Mouse (Mus musculus): ENCODE data around the gene Tmem256. TPM values are rescaled to one million over a fixed set of nuclear protein-coding genes. Genes with fewer than 3 reads are reported as not detected.
A peak's percentile ranks its signal among the peaks of the same experiment; 100 is the strongest.

Tmem256 gene
- polyA plus RNA-seq (2015; fragmentation: Nextera tagmentation; extraction: Ambion mirVana): 434 and 473 TPM in 2 replicates

DNA sequence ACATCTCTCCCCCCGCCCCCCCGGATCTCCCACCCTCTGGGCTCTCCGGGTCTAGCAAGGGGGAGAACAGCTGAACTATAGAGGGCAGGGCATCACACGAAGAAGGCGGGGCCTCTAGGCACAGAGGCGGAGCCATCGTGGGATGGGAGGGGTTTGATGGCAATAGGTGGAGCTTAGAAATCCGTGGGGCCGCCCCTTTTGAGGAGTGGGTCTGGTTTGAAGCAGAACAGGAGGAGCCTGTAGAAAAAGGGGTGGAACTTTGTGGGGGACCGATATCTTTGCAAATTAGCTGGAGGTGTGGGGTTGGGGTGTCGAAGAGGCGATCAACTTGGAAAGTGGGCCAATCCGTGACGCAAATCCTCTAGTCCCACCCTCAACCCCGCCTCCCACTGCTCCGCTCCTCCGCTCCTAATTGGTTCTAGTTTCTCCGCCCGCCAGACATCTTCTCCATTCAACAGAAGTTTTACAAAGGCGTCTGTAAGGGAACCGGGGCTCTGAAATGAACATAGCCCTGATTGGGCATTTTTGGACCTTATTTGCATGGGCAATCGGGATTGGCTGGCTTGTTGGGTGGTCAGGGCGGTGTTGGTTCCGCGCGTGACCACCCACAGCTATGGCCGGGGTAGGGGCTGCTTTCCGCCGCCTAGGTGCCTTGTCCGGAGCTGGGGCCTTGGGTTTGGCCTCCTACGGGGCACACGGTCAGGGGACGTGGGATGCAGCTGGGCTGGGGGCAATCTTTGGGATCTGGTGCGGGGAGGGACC, at the start of gene Tmem256:
Gene Tmem256, plus strand, starts transcription at position 563 of the 762 bp plus-strand sequence.
- no peaks in the 10 kb centered on the region for H3K9me3 ChIP-seq
- under 1% methylated on average over 34 of the region's 34 CpGs for WGBS
- peaks cover 3% of the 10 kb centered on the region; the same call in 1 of the 2 replicates for H3K36me3 ChIP-seq
- H3K4me2 ChIP-seq: peak within 1 kb of the TSS; percentile 98
- peaks cover 19% of the 10 kb centered on the region for H3K27me3 ChIP-seq
- peaks cover 43% of the 10 kb centered on the region for H3K4me1 ChIP-seq
- ATAC-seq (ENCODE audit: borderline replicate concordance, extremely low read depth, low FRiP score, low TSS enrichment): peak; percentile 91
- peak within 1 kb of the TSS; percentile 82 for H3K9ac ChIP-seq
- peak within 1 kb of the TSS; percentile 90 for H3K27ac ChIP-seq
- H3K4me3 ChIP-seq: peak within 1 kb of the TSS; percentile 71

- Histone ChIP-seq H3K9ac (no peak overlapping the region), H3K4me3 (no peak overlapping the region), H3K9me3 (no peaks in the 10 kb centered on the region), H3K4me2 (no peak overlapping the region), H3K36me3 (no peaks in the 10 kb centered on the region), H3K4me1 (peaks cover 7% of the 10 kb centered on the region; the same call in 1 of the 2 replicates), H3K27me3 (no peaks in the 10 kb centered on the region), H3K27ac (no peak overlapping the region)
- no peak for ATAC-seq (ENCODE audit: borderline replicate concordance, extremely low read depth, low FRiP score, low TSS enrichment)
- WGBS: 51% methylated on average over 5 of the region's 5 CpGs
Observed at GRCm38 (mm10) chr11:69789431-69789830, 48.9 kb upstream of the Tmem256 start.

GRCm38 (mm10) chr11:69791420-69791819, 46.9 kb upstream of the Tmem256 start:
- Histone ChIP-seq H3K4me1 (0 out of 2 replicates have a peak, but pooled peaks cover 3% of the 10 kb centered on the region), H3K4me3 (no peak overlapping the region), H3K27ac (no peak overlapping the region), H3K36me3 (no peaks in the 10 kb centered on the region), H3K9ac (no peak overlapping the region), H3K27me3 (no peaks in the 10 kb centered on the region), H3K4me2 (no peak overlapping the region), H3K9me3 (no peaks in the 10 kb centered on the region)
- no peak for ATAC-seq (ENCODE audit: borderline replicate concordance, extremely low read depth, low FRiP score, low TSS enrichment)
- WGBS: 65% methylated on average over 5 of the region's 5 CpGs

DNA sequence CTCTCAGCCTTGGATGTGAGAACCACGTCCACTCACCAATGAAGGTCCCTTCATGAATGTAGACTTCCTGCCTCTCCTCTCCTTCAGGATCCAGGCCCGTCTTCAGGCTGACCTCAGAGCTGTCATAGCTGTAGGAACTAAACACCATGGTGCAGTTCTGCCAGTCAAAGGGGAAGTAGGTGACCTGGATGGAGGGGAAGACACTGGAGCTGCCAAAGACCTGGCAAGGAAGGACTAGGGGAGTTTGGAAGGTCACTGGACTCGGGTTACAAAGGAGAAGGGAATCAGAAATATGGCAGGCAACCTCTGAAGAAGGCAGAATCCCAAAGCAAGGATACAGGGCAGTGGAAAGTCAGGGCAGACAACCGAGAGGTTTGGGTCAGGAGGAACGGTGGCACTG, 44.9 kb upstream of the Tmem256 start:
- Histone ChIP-seq H3K36me3 (no peaks in the 10 kb centered on the region), H3K9me3 (no peaks in the 10 kb centered on the region), H3K4me1 (0 out of 2 replicates have a peak, but pooled peaks cover 3% of the 10 kb centered on the region), H3K27me3 (0 out of 2 replicates have a peak, but pooled peaks cover 5% of the 10 kb centered on the region), H3K4me2 (no peak overlapping the region), H3K4me3 (no peak overlapping the region), H3K27ac (no peak overlapping the region), H3K9ac (no peak overlapping the region)
- no peak for ATAC-seq (ENCODE audit: borderline replicate concordance, extremely low read depth, low FRiP score, low TSS enrichment)
- 49% methylated on average over 5 of the region's 5 CpGs for WGBS

GRCm38 (mm10) chr11:69795168-69795982, 42.9 kb upstream of the Tmem256 start, which contains the start of gene Chrnb1:
Gene Chrnb1, minus strand, starts transcription at chr11:69795943.
- peak; percentile 96 for ATAC-seq (ENCODE audit: borderline replicate concordance, extremely low read depth, low FRiP score, low TSS enrichment)
- peak within 1 kb of the TSS; percentile 78 for H3K27ac ChIP-seq
- peak within 1 kb of the TSS; percentile 96 for H3K4me2 ChIP-seq
- H3K9me3 ChIP-seq: no peaks in the 10 kb centered on the region
- no peaks in the 10 kb centered on the region for H3K36me3 ChIP-seq
- H3K4me3 ChIP-seq: peak within 1 kb of the TSS; percentile 55
- 2% methylated on average over 52 of the region's 52 CpGs for WGBS
- H3K27me3 ChIP-seq: peaks cover 9% of the 10 kb centered on the region; the same call in 1 of the 2 replicates
- peak within 1 kb of the TSS; percentile 51 for H3K9ac ChIP-seq
- H3K4me1 ChIP-seq: peaks cover 16% of the 10 kb centered on the region

GRCm38 (mm10) chr11:69795983-69796435, 42.3 kb upstream of the Tmem256 start:
- H3K4me1 ChIP-seq: peaks cover 22% of the 10 kb centered on the region
- 3% methylated on average over 13 of the region's 13 CpGs for WGBS
- no peak for ATAC-seq (ENCODE audit: borderline replicate concordance, extremely low read depth, low FRiP score, low TSS enrichment)
- peak overlapping the region; percentile 96 for H3K4me2 ChIP-seq
- no peaks in the 10 kb centered on the region for H3K36me3 ChIP-seq
- peak overlapping the region; percentile 55 for H3K4me3 ChIP-seq
- H3K27ac ChIP-seq: 0 out of 2 replicates have a peak overlapping the region, but pooled peaks have one; percentile 78
- peaks cover 15% of the 10 kb centered on the region; the same call in 1 of the 2 replicates for H3K27me3 ChIP-seq
- no peaks in the 10 kb centered on the region for H3K9me3 ChIP-seq
- no peak overlapping the region for H3K9ac ChIP-seq

DNA sequence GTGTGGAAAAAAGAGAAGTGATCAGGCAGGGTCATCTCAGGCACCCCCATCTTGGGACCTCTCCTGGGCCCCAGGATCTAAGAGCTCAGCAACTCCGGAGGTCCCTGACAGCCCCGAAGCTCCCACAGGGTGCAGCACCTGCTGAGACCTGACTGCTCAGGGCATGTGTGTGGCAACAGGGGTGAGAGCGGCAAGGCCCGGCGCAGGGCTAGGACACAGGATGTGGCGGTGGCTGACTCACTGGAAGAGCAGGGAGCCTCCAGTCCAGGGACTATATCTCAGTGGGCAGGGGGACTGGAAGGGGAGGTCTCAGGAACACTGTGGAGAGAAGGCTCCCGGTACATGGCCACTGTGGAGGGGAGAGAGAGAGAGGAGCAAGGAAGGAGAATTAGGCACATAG, 40.4 kb upstream of the Tmem256 start:
- WGBS: 77% methylated on average over 7 of the region's 7 CpGs

GRCm38 (mm10) chr11:69799394-69800137, 38.7 kb upstream of the Tmem256 start:
- no peak for ATAC-seq (ENCODE audit: borderline replicate concordance, extremely low read depth, low FRiP score, low TSS enrichment)
- no peaks in the 10 kb centered on the region for H3K9me3 ChIP-seq
- H3K9ac ChIP-seq: no peak overlapping the region
- peak overlapping the region; percentile 97 for H3K4me2 ChIP-seq
- peaks cover 43% of the 10 kb centered on the region for H3K27me3 ChIP-seq
- no peaks in the 10 kb centered on the region for H3K36me3 ChIP-seq
- 18% methylated on average over 12 of the region's 12 CpGs for WGBS
- no peak overlapping the region; the same call in 1 of the 2 replicates for H3K4me3 ChIP-seq
- H3K27ac ChIP-seq: no peak overlapping the region; the same call in 1 of the 2 replicates
- peaks cover 58% of the 10 kb centered on the region for H3K4me1 ChIP-seq

More for the DNA sequence above, 40.4 kb upstream of the Tmem256 start:
- no peak overlapping the region for H3K4me2 ChIP-seq
- no peak overlapping the region for H3K27ac ChIP-seq
- H3K9me3 ChIP-seq: no peaks in the 10 kb centered on the region
- no peak overlapping the region for H3K4me3 ChIP-seq
- H3K27me3 ChIP-seq: peaks cover 31% of the 10 kb centered on the region
- no peaks in the 10 kb centered on the region for H3K36me3 ChIP-seq
- H3K9ac ChIP-seq: no peak overlapping the region
- no peak for ATAC-seq (ENCODE audit: borderline replicate concordance, extremely low read depth, low FRiP score, low TSS enrichment)
- peaks cover 42% of the 10 kb centered on the region for H3K4me1 ChIP-seq

GRCm38 (mm10) chr11:69800138-69800391, 38.2 kb upstream of the Tmem256 start:
- Histone ChIP-seq H3K4me2 (peak overlapping the region; percentile 97), H3K27me3 (peaks cover 48% of the 10 kb centered on the region), H3K9ac (no peak overlapping the region), H3K4me1 (peaks cover 63% of the 10 kb centered on the region), H3K36me3 (no peaks in the 10 kb centered on the region), H3K27ac (no peak overlapping the region; the same call in 1 of the 2 replicates), H3K4me3 (peak overlapping the region; percentile 59), H3K9me3 (no peaks in the 10 kb centered on the region)
- ATAC-seq (ENCODE audit: borderline replicate concordance, extremely low read depth, low FRiP score, low TSS enrichment): no peak
- 0% methylated on average over 11 of the region's 11 CpGs for WGBS

- peak overlapping the region; percentile 97 for H3K4me2 ChIP-seq
- H3K27me3 ChIP-seq: peaks cover 53% of the 10 kb centered on the region
- peaks cover 62% of the 10 kb centered on the region for H3K4me1 ChIP-seq
- H3K9ac ChIP-seq: peak overlapping the region; percentile 43
- H3K27ac ChIP-seq: no peak overlapping the region; the same call in 1 of the 2 replicates
- under 1% methylated on average over 35 of the region's 36 CpGs for WGBS
- peak overlapping the region; percentile 59 for H3K4me3 ChIP-seq
- no peaks in the 10 kb centered on the region for H3K36me3 ChIP-seq
- peak; percentile 27 for ATAC-seq (ENCODE audit: borderline replicate concordance, extremely low read depth, low FRiP score, low TSS enrichment)
- H3K9me3 ChIP-seq: no peaks in the 10 kb centered on the region
Observed at GRCm38 (mm10) chr11:69800392-69801197, 37.7 kb upstream of the Tmem256 start.

All from lung, embryonic 15.5 days (tissue).